Mouse (Mus musculus) forebrain, embryonic 15.5 days (tissue): ENCODE results near the gene Mrpl34. TPM values are rescaled to one million over a fixed set of nuclear protein-coding genes. Genes with fewer than 3 reads are reported as not detected.

Experiments
- ATAC-seq: fragments of 200-750 bp; cut with Nextera tagmentation; replicated peaks from 2 replicates; pipeline ENCODE4 v1.8.0; 2017; ENCODE audit warnings: mild to moderate bottlenecking, moderate TSS enrichment, moderate library complexity
- H3K27ac ChIP-seq: fragments of 300-500 bp; sonication (generic); replicated peaks from 2 replicates; pipeline ENCODE4 v1.5.1; 2015; ENCODE audit warnings: mild to moderate bottlenecking, inconsistent platforms
- H3K27me3 ChIP-seq: fragments of 300-500 bp; sonication (generic); 2 replicates; pipeline ENCODE4 v1.6.1; 2015; ENCODE audit warnings: inconsistent platforms
- H3K36me3 ChIP-seq: fragments of 300-500 bp; sonication (generic); 2 replicates; pipeline ENCODE4 v1.6.1; 2015; ENCODE audit warnings: mild to moderate bottlenecking, inconsistent platforms
- H3K4me1 ChIP-seq: fragments of 300-500 bp; sonication (generic); 2 replicates; pipeline ENCODE4 v1.6.1; 2015; ENCODE audit warnings: inconsistent platforms
- H3K4me2 ChIP-seq: fragments of 300-500 bp; sonication (generic); replicated peaks from 2 replicates; pipeline ENCODE4 v1.6.1; 2015; ENCODE audit warnings: mild to moderate bottlenecking, inconsistent platforms
- H3K4me3 ChIP-seq: fragments of 300-500 bp; sonication (generic); 2 replicates; pipeline ENCODE4 v1.5.1; 2015; ENCODE audit warnings: mild to moderate bottlenecking, inconsistent platforms
- H3K9ac ChIP-seq: fragments of 300-500 bp; sonication (generic); replicated peaks from 2 replicates; pipeline ENCODE4 v1.6.1; 2015; ENCODE audit warnings: mild to moderate bottlenecking, inconsistent platforms
- H3K9me3 ChIP-seq: fragments of 300-500 bp; sonication (generic); 2 replicates; pipeline ENCODE4 v1.6.1; 2016; ENCODE audit warnings: inconsistent platforms
- WGBS: fragments of 180-500 bp; shearing (Covaris S2); methylation state at CpG from one replicate; pipeline ENCODE4 v1.1.7; 2015; ENCODE audit warnings: mixed read lengths; 5-methylcytosine and 5-hydroxymethylcytosine counted together
- polyA plus RNA-seq: library from polyadenylated mRNA; unstranded; fragments of >200 nt; fragmentation: Nextera tagmentation; extraction: Ambion mirVana; gene quantifications from 2 replicates; pipeline ENCODE4 v1.2.1, GENCODE M21; 2015

The Mrpl34 gene
- polyA plus RNA-seq, 1 experiment from 2014 or later = 199 TPM

- no peak overlapping the region for H3K4me3 ChIP-seq
- H3K9ac ChIP-seq = no peak overlapping the region
- no peak for ATAC-seq
- no peak overlapping the region for H3K27ac ChIP-seq
- WGBS = 50% methylated on average over 16 of the region's 16 CpGs
- 0 out of 2 replicates have a peak, but pooled peaks cover 2% of the 10 kb centered on the region for H3K36me3 ChIP-seq
- no peak overlapping the region for H3K4me2 ChIP-seq
- H3K4me1 ChIP-seq = peaks cover 8% of the 10 kb centered on the region; the same call in 1 of the 2 replicates
- no peaks in the 10 kb centered on the region for H3K27me3 ChIP-seq
- no peaks in the 10 kb centered on the region for H3K9me3 ChIP-seq
Observed at GRCm38 (mm10) chr8:71498816-71499690, 34.3 kb downstream of the Mrpl34 start.

- no peak for ATAC-seq
- no peaks in the 10 kb centered on the region for H3K36me3 ChIP-seq
- 91% methylated on average over 4 of the region's 4 CpGs for WGBS
- peaks cover 12% of the 10 kb centered on the region for H3K4me1 ChIP-seq
- no peaks in the 10 kb centered on the region for H3K9me3 ChIP-seq
- peaks cover 34% of the 10 kb centered on the region for H3K27me3 ChIP-seq
- no peak overlapping the region for H3K9ac ChIP-seq
- no peak overlapping the region for H3K27ac ChIP-seq
- H3K4me2 ChIP-seq = no peak overlapping the region
- H3K4me3 ChIP-seq = no peak overlapping the region
Observed at GRCm38 (mm10) chr8:71504349-71504748, 39.6 kb downstream of the Mrpl34 start.

GRCm38 (mm10) chr8:71505326-71505725 lies 40.6 kb downstream of the Mrpl34 start:
- Histone ChIP-seq H3K9ac (no peak overlapping the region), H3K27me3 (peaks cover 42% of the 10 kb centered on the region), H3K4me2 (no peak overlapping the region)

GRCm38 (mm10) chr8:71505979-71506378 lies 41.2 kb downstream of the Mrpl34 start:
- Histone ChIP-seq H3K4me1 (peaks cover 12% of the 10 kb centered on the region), H3K27me3 (peaks cover 44% of the 10 kb centered on the region), H3K27ac (no peak overlapping the region), H3K9ac (no peak overlapping the region), H3K9me3 (no peaks in the 10 kb centered on the region), H3K36me3 (no peaks in the 10 kb centered on the region), H3K4me2 (no peak overlapping the region), H3K4me3 (no peak overlapping the region)
- ATAC-seq = no peak
- WGBS = 83% methylated on average over 4 of the region's 4 CpGs

More at GRCm38 (mm10) chr8:71505326-71505725, 40.6 kb downstream of the Mrpl34 start:
- no peak for ATAC-seq
- peaks cover 12% of the 10 kb centered on the region for H3K4me1 ChIP-seq
- H3K36me3 ChIP-seq = no peaks in the 10 kb centered on the region
- no peak overlapping the region for H3K4me3 ChIP-seq
- no peak overlapping the region for H3K27ac ChIP-seq
- no peaks in the 10 kb centered on the region for H3K9me3 ChIP-seq
- 93% methylated on average over 4 of the region's 4 CpGs for WGBS

- H3K4me1 ChIP-seq = peaks cover 12% of the 10 kb centered on the region
- under 1% methylated on average over 61 of the region's 61 CpGs for WGBS
- H3K36me3 ChIP-seq = no peaks in the 10 kb centered on the region
- H3K4me3 ChIP-seq = peak overlapping the region; percentile 44
- H3K4me2 ChIP-seq = peak overlapping the region; percentile 72
- H3K27ac ChIP-seq = no peak overlapping the region
- H3K9ac ChIP-seq = peak overlapping the region; percentile 47
- no peaks in the 10 kb centered on the region for H3K9me3 ChIP-seq
- peaks cover 49% of the 10 kb centered on the region for H3K27me3 ChIP-seq
- ATAC-seq = peak; percentile 76
Observed at GRCm38 (mm10) chr8:71507589-71508104, 42.9 kb downstream of the Mrpl34 start.

- H3K27me3 ChIP-seq = peaks cover 49% of the 10 kb centered on the region
- H3K4me2 ChIP-seq = no peak overlapping the region
- H3K27ac ChIP-seq = no peak overlapping the region
- 63% methylated on average over 2 of the region's 2 CpGs for WGBS
- H3K4me1 ChIP-seq = peaks cover 12% of the 10 kb centered on the region
- no peak overlapping the region for H3K9ac ChIP-seq
- H3K9me3 ChIP-seq = no peaks in the 10 kb centered on the region
- no peaks in the 10 kb centered on the region for H3K36me3 ChIP-seq
- ATAC-seq = no peak
- no peak overlapping the region for H3K4me3 ChIP-seq
Observed at GRCm38 (mm10) chr8:71509316-71509715, 44.6 kb downstream of the Mrpl34 start.

- no peak for ATAC-seq
- Histone ChIP-seq H3K27ac (no peak within 1 kb of the TSS), H3K4me2 (no peak within 1 kb of the TSS), H3K9ac (no peak within 1 kb of the TSS), H3K9me3 (no peaks in the 10 kb centered on the region), H3K36me3 (no peaks in the 10 kb centered on the region), H3K4me1 (peaks cover 12% of the 10 kb centered on the region), H3K27me3 (peaks cover 41% of the 10 kb centered on the region), H3K4me3 (no peak within 1 kb of the TSS)
- 79% methylated on average over 14 of the region's 14 CpGs for WGBS
Observed at GRCm38 (mm10) chr8:71511644-71512043, 46.9 kb downstream of the Mrpl34 start, which contains the start of gene Plvap. Plvap (minus strand) TSS chr8:71511752.

GRCm38 (mm10) chr8:71513018-71513754 lies 48.4 kb downstream of the Mrpl34 start:
- no peaks in the 10 kb centered on the region for H3K9me3 ChIP-seq
- H3K4me1 ChIP-seq = peaks cover under 1% of the 10 kb centered on the region; the same call in 1 of the 2 replicates
- H3K27me3 ChIP-seq = peaks cover 25% of the 10 kb centered on the region
- no peak for ATAC-seq
- no peak overlapping the region for H3K4me3 ChIP-seq
- H3K27ac ChIP-seq = no peak overlapping the region
- 78% methylated on average over 15 of the region's 15 CpGs for WGBS
- H3K9ac ChIP-seq = no peak overlapping the region
- no peak overlapping the region for H3K4me2 ChIP-seq
- no peaks in the 10 kb centered on the region for H3K36me3 ChIP-seq

- H3K9ac ChIP-seq = no peak overlapping the region
- peaks cover 10% of the 10 kb centered on the region; the same call in 1 of the 2 replicates for H3K27me3 ChIP-seq
- H3K4me1 ChIP-seq = no peaks in the 10 kb centered on the region
- 75% methylated on average over 5 of the region's 5 CpGs for WGBS
- H3K9me3 ChIP-seq = no peaks in the 10 kb centered on the region
- no peak overlapping the region for H3K4me2 ChIP-seq
- H3K4me3 ChIP-seq = no peak overlapping the region
- H3K36me3 ChIP-seq = no peaks in the 10 kb centered on the region
- no peak for ATAC-seq
- no peak overlapping the region for H3K27ac ChIP-seq
Observed at GRCm38 (mm10) chr8:71515043-71515442, 50.3 kb downstream of the Mrpl34 start.

Other genes with a start within 250 kb of the Mrpl34 start
- 20.0 and 21.6 TPM in 2 replicates for gene Myo9b, start 192.2 kb upstream of the Mrpl34 start, polyA plus RNA-seq
- 53.5 and 56.3 TPM in 2 replicates for gene Haus8, start 192.0 kb upstream of the Mrpl34 start, polyA plus RNA-seq
- 98.4 and 102 TPM in 2 replicates for gene Use1, start 98.1 kb upstream of the Mrpl34 start, polyA plus RNA-seq
- 7.3 and 8.0 TPM in 2 replicates for gene Ocel1, start 93.7 kb upstream of the Mrpl34 start, polyA plus RNA-seq
- gene Nr2f6, start 83.0 kb upstream of the Mrpl34 start, polyA plus RNA-seq = 15.5 and 16.6 TPM in 2 replicates
- 5.5 and 6.0 TPM in 2 replicates for gene Ushbp1, start 69.2 kb upstream of the Mrpl34 start, polyA plus RNA-seq
- gene Babam1, start 68.1 kb upstream of the Mrpl34 start, polyA plus RNA-seq = 102 and 108 TPM in 2 replicates
- 17.2 and 18.3 TPM in 2 replicates for gene Ankle1, start 58.9 kb upstream of the Mrpl34 start, polyA plus RNA-seq
- 139 and 140 TPM in 2 replicates for gene Abhd8, start 1.3 kb upstream of the Mrpl34 start, polyA plus RNA-seq
- 222 and 240 TPM in 2 replicates for gene Dda1, start 4.2 kb downstream of the Mrpl34 start, polyA plus RNA-seq
- gene Ano8, start 21.0 kb downstream of the Mrpl34 start, polyA plus RNA-seq = 9.4 and 9.8 TPM in 2 replicates
- 12.2 and 13.7 TPM in 2 replicates for gene Gtpbp3, start 23.1 kb downstream of the Mrpl34 start, polyA plus RNA-seq
- 5.4 and 6.0 TPM in 2 replicates for gene Plvap, start 46.8 kb downstream of the Mrpl34 start, polyA plus RNA-seq
- gene Ccdc194, start 60.8 kb downstream of the Mrpl34 start, polyA plus RNA-seq = 0.11 TPM in 1 of 2 replicates, not detected in the other
- 8.5 and 8.8 TPM in 2 replicates for gene Bst2, start 72.5 kb downstream of the Mrpl34 start, polyA plus RNA-seq
- 56.9 and 61.7 TPM in 2 replicates for gene Mvb12a, start 78.0 kb downstream of the Mrpl34 start, polyA plus RNA-seq
- gene Tmem221, start 93.9 kb downstream of the Mrpl34 start, polyA plus RNA-seq = 0.11 and 0.20 TPM in 2 replicates
- not detected in 2 replicates for gene Nxnl1, start 101.6 kb downstream of the Mrpl34 start, polyA plus RNA-seq
- 68.5 and 71.8 TPM in 2 replicates for gene Slc27a1, start 103.9 kb downstream of the Mrpl34 start, polyA plus RNA-seq
- 191 TPM in 2 replicates for gene Pgls, start 127.2 kb downstream of the Mrpl34 start, polyA plus RNA-seq
- 4.9 and 5.5 TPM in 2 replicates for gene Fam129c, start 132.7 kb downstream of the Mrpl34 start, polyA plus RNA-seq
- gene Colgalt1, start 146.0 kb downstream of the Mrpl34 start, polyA plus RNA-seq = 54.3 and 56.2 TPM in 2 replicates
- gene Unc13a, start 206.8 kb downstream of the Mrpl34 start, polyA plus RNA-seq = 23.3 and 23.6 TPM in 2 replicates
- 2.9 and 3.3 TPM in 2 replicates for gene Jak3, start 211.3 kb downstream of the Mrpl34 start, polyA plus RNA-seq
- 0.54 TPM in 1 of 2 replicates, not detected in the other for gene Insl3, start 224.3 kb downstream of the Mrpl34 start, polyA plus RNA-seq
- gene B3gnt3, start 236.8 kb downstream of the Mrpl34 start, polyA plus RNA-seq = 0.42 and 0.46 TPM in 2 replicates